Mouse (Mus musculus) cerebellum, adult 2 months (tissue): ENCODE measurements around the gene Btbd17.
A peak's percentile ranks its signal among the peaks of the same experiment; 100 is the strongest.

ENCODE experiments used
- CTCF ChIP-seq: fragments of 200-500 bp; IDR thresholded peaks from 2 replicates; pipeline ENCODE4 v1.5.1; 2011; ENCODE audit warnings: low read depth, mild to moderate bottlenecking, control low read depth, low read length, moderate library complexity, borderline replicate concordance; ENCODE audit not compliant: insufficient read depth
- POLR2A ChIP-seq: fragments of 200-500 bp; IDR thresholded peaks from 2 replicates; pipeline ENCODE4 v1.6.1; 2011; ENCODE audit warnings: low read length, control low read depth, borderline replicate concordance; ENCODE audit not compliant: insufficient read depth

GRCm38 (mm10) chr11:114793868-114794545 is 1.7 kb downstream of the Btbd17 start:
- TF ChIP-seq POLR2A = 0 out of 2 replicates have a peak, but pooled peaks have one; percentile 8
- no peak for TF ChIP-seq CTCF
